Mouse (Mus musculus): ENCODE results near the gene Aldob.

The Aldob gene

GRCm38 (mm10) chr4:49549383-49549782 lies at the start of gene Aldob:
Gene Aldob, minus strand, starts transcription at chr4:49549546.
- no peak for DNase-seq (ENCODE audit: low read depth)

- DNase-seq (ENCODE audit: low read depth) = no peak
Observed at GRCm38 (mm10) chr4:49597183-49598100, 48.1 kb upstream of the Aldob start, which contains the start of gene Tmem246. Gene Tmem246, minus strand, starts transcription at chr4:49597876.

- no peak for DNase-seq (ENCODE audit: low read depth)
Observed at GRCm38 (mm10) chr4:49596846-49597182, 47.5 kb upstream of the Aldob start.

GRCm38 (mm10) chr4:49590152-49590551 lies 40.8 kb upstream of the Aldob start:
- DNase-seq (ENCODE audit: low read depth) = no peak

GRCm38 (mm10) chr4:49586811-49587210 lies 37.5 kb upstream of the Aldob start:
- no peak for DNase-seq (ENCODE audit: low read depth)

- DNase-seq (ENCODE audit: low read depth) = peak; percentile 82
Observed at GRCm38 (mm10) chr4:49585524-49586101, 36.3 kb upstream of the Aldob start.

- DNase-seq (ENCODE audit: low read depth) = peak; percentile 49
Observed at GRCm38 (mm10) chr4:49583965-49584831, 34.9 kb upstream of the Aldob start.

- DNase-seq (ENCODE audit: low read depth) = no peak
Observed at GRCm38 (mm10) chr4:49581256-49581655, 31.9 kb upstream of the Aldob start.

- no peak for DNase-seq (ENCODE audit: low read depth)
Observed at GRCm38 (mm10) chr4:49572194-49572593, 22.8 kb upstream of the Aldob start.

GRCm38 (mm10) chr4:49567613-49568012 lies 18.3 kb upstream of the Aldob start:
- DNase-seq (ENCODE audit: low read depth) = peak; percentile 30

- DNase-seq (ENCODE audit: low read depth) = no peak
Observed at GRCm38 (mm10) chr4:49559915-49560772, 10.8 kb upstream of the Aldob start.

- DNase-seq (ENCODE audit: low read depth) = no peak
Observed at GRCm38 (mm10) chr4:49558181-49558580, 8.8 kb upstream of the Aldob start.

- no peak for DNase-seq (ENCODE audit: low read depth)
Observed at GRCm38 (mm10) chr4:49557375-49557774, 8.0 kb upstream of the Aldob start.

GRCm38 (mm10) chr4:49553380-49553779 lies 4.0 kb upstream of the Aldob start:
- DNase-seq (ENCODE audit: low read depth) = no peak

- DNase-seq (ENCODE audit: low read depth) = no peak
Observed at GRCm38 (mm10) chr4:49547544-49548219, 1.7 kb downstream of the Aldob start.

GRCm38 (mm10) chr4:49546873-49547543 lies 2.3 kb downstream of the Aldob start:
- DNase-seq (ENCODE audit: low read depth) = no peak

GRCm38 (mm10) chr4:49546026-49546425 lies 3.3 kb downstream of the Aldob start:
- DNase-seq (ENCODE audit: low read depth) = no peak

GRCm38 (mm10) chr4:49540966-49541365 lies 8.4 kb downstream of the Aldob start:
- no peak for DNase-seq (ENCODE audit: low read depth)

- DNase-seq (ENCODE audit: low read depth) = no peak
Observed at GRCm38 (mm10) chr4:49539665-49540064, 9.7 kb downstream of the Aldob start.

- no peak for DNase-seq (ENCODE audit: low read depth)
Observed at GRCm38 (mm10) chr4:49536671-49537070, 12.7 kb downstream of the Aldob start.
